Comparison of ENCODE assay signal across 42 mouse cellular contexts in the genomic region with DNA sequence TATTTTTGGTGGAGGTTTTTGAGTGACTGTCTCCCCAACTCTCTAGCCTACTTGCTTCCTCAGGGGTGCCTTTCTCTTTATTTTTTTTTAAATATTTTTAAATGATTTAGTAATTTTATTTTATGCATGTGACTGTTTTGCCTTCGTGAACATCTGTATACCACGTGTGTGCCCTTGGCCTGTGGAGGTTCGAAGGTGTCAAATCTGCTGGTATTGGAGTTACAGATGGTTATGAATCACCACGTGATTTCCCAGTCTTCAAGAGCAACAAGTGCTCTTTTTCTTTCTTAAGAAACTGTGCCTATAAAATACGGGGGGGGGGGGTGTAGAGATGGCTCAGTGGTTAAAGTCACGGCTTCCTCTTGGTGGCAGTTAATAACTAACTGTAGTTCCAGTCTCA. TPM values are rescaled to one million over a fixed set of nuclear protein-coding genes. Genes with fewer than 3 reads are reported as not detected.
"Had no signal": no experiment of that assay in that cellular context is flagged by ENCODE, and none has a peak within 500 bp of the region (broad histone marks: within the 10 kb centered on the region; RNA-seq: fewer than 3 reads in every experiment).

No protein-coding gene starts in this region.

- H3K4me1 ChIP-seq: limb, embryonic 10.5 days; limb, embryonic 12.5 days; limb, embryonic 13.5 days; limb, embryonic 15.5 days; liver, embryonic 12.5 days; liver, embryonic 13.5 days; liver, embryonic 15.5 days; lung, embryonic 15.5 days; midbrain, embryonic 10.5 days; midbrain, embryonic 12.5 days; midbrain, embryonic 13.5 days; midbrain, embryonic 15.5 days had no signal

- H3K27me3 ChIP-seq: limb, embryonic 12.5 days; limb, embryonic 13.5 days; limb, embryonic 15.5 days; lung, embryonic 15.5 days; midbrain, embryonic 12.5 days; midbrain, embryonic 13.5 days; midbrain, embryonic 15.5 days had no signal

- H3K27ac ChIP-seq: limb, embryonic 10.5 days; limb, embryonic 12.5 days; limb, embryonic 13.5 days; limb, embryonic 15.5 days; liver, embryonic 12.5 days; liver, embryonic 13.5 days; liver, embryonic 14.5 days; liver, embryonic 15.5 days; lung, embryonic 15.5 days; macrophage; midbrain, embryonic 10.5 days; midbrain, embryonic 12.5 days; midbrain, embryonic 13.5 days; midbrain, embryonic 15.5 days had no signal

- DNase-seq: left cerebral cortex, postnatal 4 days; liver; liver, embryonic 13.5 days; liver, postnatal 0 days; lung, adult 18-20 months; lung, adult 2 months; lung, embryonic 14.5 days; lung, postnatal 10 days; lung, postnatal 14 days; lung, postnatal 36 days; lung, postnatal 4 days; midbrain, embryonic 14.5 days had no signal

- H3K36me3 ChIP-seq: limb, embryonic 10.5 days; limb, embryonic 12.5 days; limb, embryonic 13.5 days; limb, embryonic 15.5 days; liver, embryonic 12.5 days; liver, embryonic 13.5 days; liver, embryonic 15.5 days; lung, embryonic 15.5 days; midbrain, embryonic 10.5 days; midbrain, embryonic 12.5 days; midbrain, embryonic 13.5 days; midbrain, embryonic 15.5 days had no signal

- H3K4me3 ChIP-seq: limb, embryonic 10.5 days; limb, embryonic 12.5 days; limb, embryonic 13.5 days; limb, embryonic 15.5 days; liver, embryonic 12.5 days; liver, embryonic 13.5 days; liver, embryonic 15.5 days; lung, embryonic 15.5 days; megakaryocyte, embryonic 14.5 days; midbrain, embryonic 10.5 days; midbrain, embryonic 12.5 days; midbrain, embryonic 13.5 days; midbrain, embryonic 15.5 days; myocyte had no signal

RNA-seq across cellular contexts. Expression of a gene that starts 2.6 kb away (rescaled TPM):
- total RNA-seq: left cerebral cortex, postnatal 10 days; left cerebral cortex, postnatal 14 days; left cerebral cortex, postnatal 25 days; left cerebral cortex, postnatal 36 days; left cerebral cortex, postnatal 4 days; liver, adult 2 months; megakaryocyte progenitor cell, adult 5-6 weeks; megakaryocyte, adult 5-6 weeks; megakaryocyte-erythroid progenitor cell, adult 5-6 weeks; midbrain, postnatal 0 days; monocyte, adult 5-6 weeks had no signal
- polyA plus RNA-seq: limb, embryonic 10.5 days; limb, embryonic 12.5 days; limb, embryonic 15.5 days; liver, adult 2 months; liver, embryonic 12.5 days; liver, embryonic 13.5 days; liver, embryonic 14.5 days; liver, embryonic 15.5 days; liver, embryonic 16.5 days; liver, postnatal 0 days; lung, adult 2 months; lung, embryonic 14.5 days; lung, embryonic 15.5 days; lung, embryonic 16.5 days; lung, postnatal 0 days; macrophage; midbrain, embryonic 10.5 days; midbrain, embryonic 11.5 days; midbrain, embryonic 12.5 days; midbrain, embryonic 13.5 days; midbrain, embryonic 14.5 days; midbrain, embryonic 15.5 days; midbrain, embryonic 16.5 days; midbrain, postnatal 0 days had no signal

RNA-seq across cellular contexts. Expression of a gene that starts 42.2 kb away (rescaled TPM):
- total RNA-seq: left cerebral cortex, postnatal 4 days; liver, adult 2 months; megakaryocyte, adult 5-6 weeks had no signal
- polyA plus RNA-seq: liver, adult 2 months; macrophage had no signal
